Mouse (Mus musculus) liver, embryonic 15.5 days (tissue): ENCODE measurements around the gene Gemin7. TPM values are rescaled to one million over a fixed set of nuclear protein-coding genes. Genes with fewer than 3 reads are reported as not detected.

Experiments
- ATAC-seq: fragments of 200-750 bp; cut with Nextera tagmentation; 2 replicates; pipeline ENCODE4 v1.8.0; 2017; ENCODE audit warnings: moderate number of reproducible peaks, mild to moderate bottlenecking, moderate library complexity; ENCODE audit not compliant: insufficient read depth
- H3K27ac ChIP-seq: fragments of 300-500 bp; sonication (generic); replicated peaks from 2 replicates; pipeline ENCODE4 v1.5.1; 2015; ENCODE audit warnings: mild to moderate bottlenecking, inconsistent platforms
- H3K27me3 ChIP-seq: fragments of 300-500 bp; sonication (generic); 2 replicates; pipeline ENCODE4 v1.6.1; 2015; ENCODE audit warnings: mild to moderate bottlenecking, inconsistent platforms
- H3K36me3 ChIP-seq: fragments of 300-500 bp; sonication (generic); replicated peaks from 2 replicates; pipeline ENCODE4 v1.6.1; 2015; ENCODE audit warnings: moderate library complexity, mild to moderate bottlenecking, inconsistent platforms
- H3K4me1 ChIP-seq: fragments of 300-500 bp; sonication (generic); replicated peaks from 2 replicates; pipeline ENCODE4 v1.6.1; 2015; ENCODE audit warnings: inconsistent platforms
- H3K4me2 ChIP-seq: fragments of 300-500 bp; sonication (generic); 2 replicates; pipeline ENCODE4 v1.6.1; 2015; ENCODE audit warnings: moderate library complexity, mild to moderate bottlenecking, inconsistent platforms
- H3K4me3 ChIP-seq: fragments of 300-500 bp; sonication (generic); replicated peaks from 2 replicates; pipeline ENCODE4 v1.5.1; 2015; ENCODE audit warnings: mild to moderate bottlenecking, inconsistent platforms
- H3K9ac ChIP-seq: fragments of 300-500 bp; sonication (generic); 2 replicates; pipeline ENCODE4 v1.6.1; 2015; ENCODE audit warnings: moderate library complexity, mild to moderate bottlenecking, inconsistent platforms
- H3K9me3 ChIP-seq: fragments of 300-500 bp; sonication (generic); replicated peaks from 2 replicates; pipeline ENCODE4 v1.6.1; 2016; ENCODE audit warnings: inconsistent platforms
- WGBS: fragments of 180-500 bp; shearing (Covaris S2); methylation state at CpG from one replicate; pipeline ENCODE4 v1.1.7; 2015; ENCODE audit warnings: mixed read lengths; ENCODE audit not compliant: insufficient replicate concordance; 5-methylcytosine and 5-hydroxymethylcytosine counted together
- polyA plus RNA-seq: library from polyadenylated mRNA; unstranded; fragments of >200 nt; fragmentation: Nextera tagmentation; extraction: Ambion mirVana; gene quantifications from 2 replicates; pipeline ENCODE4 v1.2.1, GENCODE M21; 2015

Gemin7 gene
- polyA plus RNA-seq, 1 experiment from 2014 or later: 79.6 TPM

DNA sequence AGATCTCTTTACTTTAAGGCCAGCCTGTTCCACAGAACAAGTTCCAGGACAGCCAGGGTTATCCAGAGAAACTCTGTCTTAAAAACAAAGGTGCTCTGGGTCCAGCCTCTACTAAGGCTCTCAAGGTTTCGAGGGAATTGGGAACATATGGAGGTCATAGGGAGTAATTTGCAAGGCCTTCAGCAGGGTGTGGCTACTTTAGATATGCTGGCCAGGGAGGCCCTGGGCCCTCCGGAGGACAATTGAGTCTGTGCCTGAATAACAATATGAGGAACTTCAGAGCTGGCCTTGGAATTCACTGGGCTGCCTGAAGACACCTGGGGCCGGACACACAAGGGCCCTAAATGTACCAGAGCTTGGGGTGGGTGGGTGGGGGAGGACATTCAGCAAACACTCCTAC lies 1.8 kb downstream of the Gemin7 start:
- Histone ChIP-seq H3K36me3 (peaks cover 9% of the 10 kb centered on the region), H3K9me3 (no peaks in the 10 kb centered on the region), H3K27me3 (peaks cover 23% of the 10 kb centered on the region), H3K27ac (peak overlapping the region; percentile 42), H3K4me2 (peak overlapping the region; percentile 33; the same call in 1 of the 2 replicates), H3K4me3 (no peak overlapping the region), H3K4me1 (peaks cover 76% of the 10 kb centered on the region), H3K9ac (no peak overlapping the region)
- WGBS: 43% methylated on average over 3 of the region's 3 CpGs
- no peak for ATAC-seq

DNA sequence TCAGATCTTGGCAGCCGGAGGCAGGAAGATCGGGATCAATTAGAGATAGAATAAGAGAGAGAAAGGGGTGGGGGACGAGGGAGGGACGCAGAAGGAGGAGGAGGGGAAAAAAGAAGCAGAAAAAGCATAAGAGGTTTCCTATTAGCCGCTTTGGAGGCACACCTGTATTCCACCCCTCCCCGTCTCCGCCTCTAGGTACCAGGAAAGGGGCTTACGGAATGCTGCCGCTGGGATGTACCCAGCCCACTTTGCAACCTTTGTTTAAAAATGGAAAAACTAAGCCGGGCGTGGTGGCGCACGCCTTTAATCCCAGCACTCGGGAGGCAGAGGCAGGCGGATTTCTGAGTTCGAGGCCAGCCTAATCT lies 3.6 kb downstream of the Gemin7 start:
- WGBS: 26% methylated on average over 16 of the region's 16 CpGs
- Histone ChIP-seq H3K27me3 (peaks cover 23% of the 10 kb centered on the region), H3K4me3 (peak overlapping the region; percentile 72), H3K4me1 (peaks cover 82% of the 10 kb centered on the region), H3K4me2 (peak overlapping the region; percentile 95), H3K36me3 (peaks cover 27% of the 10 kb centered on the region), H3K27ac (peak overlapping the region; percentile 95), H3K9ac (peak overlapping the region; percentile 81), H3K9me3 (no peaks in the 10 kb centered on the region)
- ATAC-seq: no peak

DNA sequence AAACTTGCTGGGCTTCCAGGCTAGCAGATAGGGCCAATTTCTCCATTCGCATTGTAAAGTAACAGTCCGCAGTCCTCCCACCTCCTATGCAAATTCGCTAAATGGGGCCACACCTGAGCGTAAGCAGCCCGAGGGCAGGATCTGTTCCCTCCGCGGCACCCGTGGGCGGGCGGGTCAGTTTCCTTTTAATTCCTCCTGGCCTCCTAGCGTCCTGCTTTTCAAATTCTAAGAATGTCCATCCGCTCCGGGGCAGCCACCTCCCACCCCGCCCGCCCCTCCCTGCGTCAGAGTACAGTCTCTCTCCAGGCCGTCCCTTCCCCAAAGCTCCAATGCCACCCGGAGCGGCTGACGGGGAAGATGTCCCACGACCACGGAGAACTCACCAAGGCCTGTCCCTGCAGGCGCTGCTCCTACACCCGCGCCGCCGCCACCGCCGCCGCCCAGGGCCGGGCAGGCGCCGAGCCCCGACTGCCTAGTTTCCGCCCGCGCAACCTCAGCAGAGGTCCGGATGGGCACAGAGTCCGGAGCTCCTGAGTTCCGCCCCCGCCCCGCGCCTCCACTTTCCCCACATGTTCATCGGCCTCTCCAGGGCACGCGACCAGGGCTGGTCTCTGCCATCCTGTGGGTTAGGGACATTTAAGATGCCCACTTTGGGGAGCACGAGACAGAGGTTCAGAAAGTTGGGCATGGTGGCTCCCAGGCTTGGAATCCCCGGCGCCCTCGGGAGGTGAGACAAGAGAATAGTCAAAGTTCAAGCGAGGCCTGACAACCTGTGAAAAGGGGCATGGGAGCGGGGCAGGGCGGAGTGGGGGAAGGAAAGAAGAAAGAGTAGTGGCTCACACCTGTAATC lies 4.2 kb downstream of the Gemin7 start:
- Histone ChIP-seq H3K27me3 (peaks cover 19% of the 10 kb centered on the region), H3K4me3 (peak overlapping the region; percentile 72), H3K4me1 (peaks cover 82% of the 10 kb centered on the region), H3K27ac (peak overlapping the region; percentile 95), H3K9ac (peak overlapping the region; percentile 81), H3K9me3 (no peaks in the 10 kb centered on the region), H3K36me3 (peaks cover 33% of the 10 kb centered on the region), H3K4me2 (peak overlapping the region; percentile 95)
- ATAC-seq: peak; percentile 88
- WGBS: under 1% methylated on average over 53 of the region's 53 CpGs

DNA sequence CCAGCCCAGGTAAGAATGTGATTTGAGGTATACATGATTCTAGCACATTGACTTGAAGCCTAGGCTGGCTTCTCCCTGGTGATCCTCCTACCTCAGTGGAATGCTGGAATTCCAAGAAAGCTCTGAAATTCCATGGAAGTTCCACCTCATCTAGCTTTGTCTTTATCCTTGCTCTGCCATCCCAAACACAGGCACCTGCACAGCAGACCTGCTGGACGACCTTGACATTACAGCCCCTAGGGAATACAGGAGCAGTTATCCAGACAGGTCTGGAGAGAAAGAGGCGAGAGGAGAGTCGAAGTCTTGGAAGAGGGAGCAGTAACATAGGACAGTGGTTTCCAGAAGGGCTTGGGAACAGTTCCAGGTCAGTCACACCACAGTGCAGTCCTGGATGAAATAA lies 7.7 kb downstream of the Gemin7 start:
- Histone ChIP-seq H3K27me3 (no peaks in the 10 kb centered on the region), H3K36me3 (peaks cover 58% of the 10 kb centered on the region), H3K4me2 (no peak overlapping the region), H3K27ac (no peak overlapping the region), H3K9me3 (no peaks in the 10 kb centered on the region), H3K4me1 (peaks cover 70% of the 10 kb centered on the region), H3K9ac (no peak overlapping the region), H3K4me3 (no peak overlapping the region)
- WGBS: 71% methylated on average over 3 of the region's 3 CpGs
- ATAC-seq: no peak

DNA sequence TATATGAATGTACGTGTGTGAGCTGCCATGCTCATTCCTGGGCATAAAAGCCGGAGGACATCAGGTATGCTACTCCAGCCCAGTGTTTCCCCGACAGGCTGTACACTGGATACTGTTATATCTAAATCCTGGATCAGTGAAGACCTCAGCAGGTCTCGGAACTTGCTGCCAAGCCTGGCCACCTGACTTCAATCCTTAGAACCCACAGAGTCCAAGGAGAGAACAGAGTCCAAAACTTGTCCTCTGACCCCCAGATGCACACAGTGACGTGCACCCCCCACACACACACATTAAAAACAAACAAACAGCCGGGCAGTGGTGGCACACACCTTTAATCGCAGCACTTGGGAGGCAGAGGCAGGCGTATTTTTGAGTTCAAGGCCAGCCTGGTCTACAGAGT lies 10.0 kb downstream of the Gemin7 start:
- Histone ChIP-seq H3K4me3 (no peak overlapping the region), H3K4me1 (peaks cover 75% of the 10 kb centered on the region), H3K9ac (no peak overlapping the region), H3K27ac (no peak overlapping the region; the same call in 1 of the 2 replicates), H3K4me2 (no peak overlapping the region), H3K9me3 (no peaks in the 10 kb centered on the region), H3K27me3 (no peaks in the 10 kb centered on the region), H3K36me3 (peaks cover 64% of the 10 kb centered on the region)
- ATAC-seq: no peak
- WGBS: 88% methylated on average over 8 of the region's 8 CpGs

DNA sequence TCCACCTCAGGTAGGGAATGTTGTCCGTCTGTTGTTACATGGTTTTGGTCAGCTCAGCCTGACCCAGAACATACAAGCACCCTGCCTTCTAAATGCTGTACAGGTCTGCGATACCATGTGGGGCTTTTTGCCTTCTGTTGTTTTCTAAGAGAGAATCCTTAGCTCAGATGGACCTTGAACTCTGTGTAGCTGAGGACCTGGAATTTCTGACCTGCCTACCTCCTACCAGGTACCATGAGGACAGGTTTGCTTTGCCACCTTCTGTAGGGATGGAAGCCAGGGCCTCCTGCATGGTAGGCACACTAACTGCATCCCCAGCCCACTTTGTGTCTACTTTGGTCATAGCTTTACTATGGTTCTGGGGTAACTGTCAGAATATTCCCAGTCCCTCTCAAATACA lies 11.6 kb downstream of the Gemin7 start:
- Histone ChIP-seq H3K4me2 (no peak overlapping the region), H3K27me3 (no peaks in the 10 kb centered on the region), H3K4me1 (peaks cover 63% of the 10 kb centered on the region), H3K36me3 (peaks cover 57% of the 10 kb centered on the region), H3K9me3 (no peaks in the 10 kb centered on the region), H3K27ac (peak overlapping the region; percentile 94), H3K9ac (no peak overlapping the region), H3K4me3 (no peak overlapping the region)
- WGBS: 85% methylated on average over 2 of the region's 2 CpGs
- no peak for ATAC-seq

DNA sequence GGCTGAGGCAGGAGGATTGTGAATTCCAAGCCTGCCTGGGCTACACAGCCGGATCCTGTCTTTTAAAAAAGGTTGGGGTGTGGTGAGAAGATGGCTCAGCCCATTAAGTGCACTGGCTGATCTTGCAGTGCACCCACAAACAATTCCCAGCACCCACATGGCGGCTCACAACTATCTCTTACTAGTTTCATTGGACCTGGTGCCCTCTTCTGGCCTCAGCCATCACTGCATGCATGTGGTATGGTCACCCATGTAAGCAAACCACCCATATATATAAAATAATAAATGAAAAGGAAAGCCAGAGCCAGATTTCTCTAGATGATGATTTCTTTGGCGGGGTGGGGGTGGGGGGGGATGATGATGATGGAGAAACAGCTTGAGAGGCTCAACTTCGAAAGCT lies 12.9 kb downstream of the Gemin7 start:
- Histone ChIP-seq H3K9me3 (no peaks in the 10 kb centered on the region), H3K4me3 (peak overlapping the region; percentile 94), H3K9ac (peak overlapping the region; percentile 9; the same call in 1 of the 2 replicates), H3K27me3 (no peaks in the 10 kb centered on the region), H3K4me1 (peaks cover 68% of the 10 kb centered on the region), H3K36me3 (peaks cover 47% of the 10 kb centered on the region), H3K4me2 (peak overlapping the region; percentile 90), H3K27ac (peak overlapping the region; percentile 94)
- 81% methylated on average over 4 of the region's 4 CpGs for WGBS
- ATAC-seq: no peak

DNA sequence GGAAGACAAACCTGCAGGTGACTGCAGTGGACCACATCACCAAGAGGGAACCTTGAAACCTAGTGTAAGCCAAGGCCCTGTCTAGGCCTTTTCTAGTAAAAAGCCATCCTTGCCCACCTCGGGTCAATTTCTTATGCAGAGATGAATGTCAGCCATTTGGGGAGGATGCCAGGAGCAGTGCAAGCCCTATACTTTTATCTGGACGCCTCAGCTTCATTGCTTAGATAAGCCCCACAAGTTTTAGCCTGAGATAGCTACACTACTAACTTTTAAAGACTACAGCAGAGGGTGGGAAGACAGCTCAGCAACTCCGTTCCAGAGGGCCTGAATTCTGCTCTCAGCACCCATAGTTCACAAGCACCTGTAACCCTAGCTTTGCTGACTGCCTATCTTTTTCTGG lies 13.5 kb downstream of the Gemin7 start:
- peak overlapping the region; percentile 94 for H3K27ac ChIP-seq
- no peaks in the 10 kb centered on the region for H3K9me3 ChIP-seq
- ATAC-seq: peak; percentile 78
- H3K4me2 ChIP-seq: peak overlapping the region; percentile 90
- H3K4me1 ChIP-seq: peaks cover 74% of the 10 kb centered on the region
- H3K27me3 ChIP-seq: no peaks in the 10 kb centered on the region
- 20% methylated on average over 3 of the region's 3 CpGs for WGBS
- peaks cover 41% of the 10 kb centered on the region for H3K36me3 ChIP-seq
- peak overlapping the region; percentile 94 for H3K4me3 ChIP-seq
- H3K9ac ChIP-seq: peak overlapping the region; percentile 96

DNA sequence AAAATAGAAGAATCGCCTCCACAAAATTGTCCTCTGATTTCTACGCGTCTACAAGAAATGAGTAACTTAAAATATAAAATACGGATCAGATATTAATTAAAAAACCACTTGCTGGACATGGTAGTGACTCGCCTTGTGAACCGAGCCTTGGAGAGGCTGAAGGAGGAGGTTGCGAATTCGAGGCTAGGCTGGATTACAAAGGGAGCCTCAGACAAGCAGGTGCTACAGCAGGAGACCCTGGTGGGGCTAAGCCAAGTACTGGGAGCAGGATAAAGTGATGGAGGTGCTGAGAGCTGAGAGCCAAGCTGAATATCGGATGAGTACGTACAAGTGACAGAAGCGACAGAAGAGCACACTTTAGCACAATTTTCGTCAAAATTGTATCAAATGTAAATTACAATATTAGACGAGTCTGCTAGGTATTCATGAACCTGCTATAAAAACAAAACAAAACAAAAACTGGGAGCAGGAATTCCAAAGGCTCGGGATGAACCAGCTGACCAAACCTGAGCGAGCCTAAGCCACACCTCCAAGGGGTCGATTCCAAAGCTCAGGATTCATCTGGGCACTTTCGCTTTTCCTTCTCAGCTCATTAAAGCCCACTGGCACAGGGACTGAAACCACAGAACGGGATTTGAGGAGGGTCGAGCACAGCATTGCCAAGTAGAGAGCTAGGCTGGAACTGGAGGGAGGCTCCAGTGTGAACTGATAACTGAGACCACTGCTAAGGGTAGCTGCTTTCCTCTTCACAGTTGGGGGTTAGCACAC lies 14.6 kb downstream of the Gemin7 start, which contains the start of gene Ppp1r37:
Ppp1r37 (minus strand) TSS at position 434 of the 768 bp plus-strand sequence.
- peak within 1 kb of the TSS; percentile 94 for H3K27ac ChIP-seq
- H3K36me3 ChIP-seq: peaks cover 41% of the 10 kb centered on the region
- no peaks in the 10 kb centered on the region for H3K27me3 ChIP-seq
- ATAC-seq: no peak
- H3K4me1 ChIP-seq: peaks cover 76% of the 10 kb centered on the region
- H3K4me3 ChIP-seq: peak within 1 kb of the TSS; percentile 94
- 6% methylated on average over 19 of the region's 19 CpGs for WGBS
- peak within 1 kb of the TSS; percentile 90 for H3K4me2 ChIP-seq
- peak within 1 kb of the TSS; percentile 96 for H3K9ac ChIP-seq
- H3K9me3 ChIP-seq: no peaks in the 10 kb centered on the region

DNA sequence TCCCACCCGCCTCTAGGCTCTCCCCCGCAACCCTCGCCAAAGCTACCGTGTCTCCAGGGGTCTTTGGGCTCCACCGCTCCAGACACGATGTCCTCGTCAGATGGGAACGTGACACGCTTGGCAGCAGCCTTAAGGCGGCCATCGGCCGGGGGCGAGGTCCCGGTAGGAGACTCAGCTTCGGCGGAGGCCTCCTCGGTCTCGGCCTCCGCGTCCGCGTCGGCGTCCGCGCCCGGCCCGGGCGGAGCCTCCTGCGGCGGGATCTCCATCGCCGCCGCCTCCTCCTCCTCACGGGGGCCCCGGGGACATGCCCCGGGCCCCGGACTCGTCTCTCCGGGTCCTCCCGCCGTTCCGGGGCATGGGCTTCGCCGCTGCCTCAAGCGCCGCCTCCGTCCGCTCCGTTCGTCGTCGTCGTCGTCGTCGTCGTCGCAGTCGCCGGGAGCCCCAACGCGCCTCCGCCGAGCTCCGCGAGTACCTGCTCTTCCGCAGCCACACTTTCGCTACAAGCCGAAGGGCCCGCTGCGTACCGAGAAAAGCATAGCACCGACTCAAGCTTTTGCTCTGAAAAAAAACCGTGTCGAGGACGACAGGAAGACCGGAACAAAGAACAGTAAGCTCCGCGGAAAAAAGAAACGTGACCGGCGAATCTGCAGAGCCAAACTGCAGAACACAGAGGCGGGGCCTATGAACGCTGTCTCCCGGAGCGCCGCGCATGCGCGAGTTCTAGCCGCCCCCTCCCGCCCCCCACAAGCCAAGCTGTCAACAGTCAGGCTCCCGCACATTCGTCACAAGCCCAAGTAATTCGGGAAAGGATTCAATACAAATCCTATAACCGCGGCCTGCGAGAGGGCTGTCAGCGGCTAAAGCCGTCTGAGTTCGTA lies 15.4 kb downstream of the Gemin7 start:
- under 1% methylated on average over 102 of the region's 102 CpGs for WGBS
- H3K36me3 ChIP-seq: peaks cover 45% of the 10 kb centered on the region

More for the DNA sequence above, 15.4 kb downstream of the Gemin7 start:
- H3K4me2 ChIP-seq: peak overlapping the region; percentile 90
- peaks cover 78% of the 10 kb centered on the region for H3K4me1 ChIP-seq
- peak overlapping the region; percentile 96 for H3K9ac ChIP-seq
- peak overlapping the region; percentile 94 for H3K27ac ChIP-seq
- no peaks in the 10 kb centered on the region for H3K27me3 ChIP-seq
- peak; percentile 79 for ATAC-seq
- H3K4me3 ChIP-seq: peak overlapping the region; percentile 94
- no peaks in the 10 kb centered on the region for H3K9me3 ChIP-seq
